Mouse (Mus musculus) myocyte (in vitro differentiated cells): ENCODE data around the gene Espnl. TPM values are rescaled to one million over a fixed set of nuclear protein-coding genes. Genes with fewer than 3 reads are reported as not detected.

Source experiments
- H3K27me3 ChIP-seq: one replicate; pipeline ENCODE4 v1.6.1; 2011; ENCODE audit not compliant: control insufficient read depth, insufficient read depth, insufficient read length
- H3K36me3 ChIP-seq: one replicate; pipeline ENCODE4 v1.6.1; 2011; ENCODE audit not compliant: control insufficient read depth, insufficient read depth
- H3K4me2 ChIP-seq: one replicate; pipeline ENCODE4 v1.6.1; 2011; ENCODE audit warnings: low read depth, control low read depth
- H3K4me3 ChIP-seq: one replicate; pipeline ENCODE4 v1.5.1; 2011; ENCODE audit warnings: mild to moderate bottlenecking, control low read depth, moderate library complexity
- H3K79me2 ChIP-seq: one replicate; pipeline ENCODE4 v1.6.1; 2011; ENCODE audit not compliant: control insufficient read depth, insufficient read depth
- H3ac ChIP-seq: one replicate; pipeline ENCODE4 v1.6.1; 2011; ENCODE audit not compliant: control insufficient read depth, insufficient read length
- CEBPB ChIP-seq: IDR thresholded peaks from 2 replicates; pipeline ENCODE4 v1.6.1; 2011; ENCODE audit warnings: mild to moderate bottlenecking, moderate library complexity; ENCODE audit not compliant: poor library complexity, insufficient read depth, severe bottlenecking
- E2F4 ChIP-seq: IDR thresholded peaks from one replicate; pipeline ENCODE4 v1.6.1; 2011; ENCODE audit warnings: mild to moderate bottlenecking, control low read depth, moderate library complexity; ENCODE audit not compliant: insufficient read depth
- MAX ChIP-seq: IDR thresholded peaks from one replicate; pipeline ENCODE4 v1.6.1; 2011; ENCODE audit warnings: low read depth, mild to moderate bottlenecking, control low read depth
- MYOD1 ChIP-seq, 3 experiments: IDR thresholded peaks; one replicate each; pipeline ENCODE4 v1.6.1; 2011; ENCODE audit warnings: control low read depth in 2 of 3, low read depth in 2 of 3, mild to moderate bottlenecking in 2 of 3, moderate library complexity in 1 of 3; ENCODE audit not compliant: insufficient read length in 2 of 3, control insufficient read depth in 1 of 3
- MYOG ChIP-seq, 3 experiments: IDR thresholded peaks; one replicate each; pipeline ENCODE4 v1.6.1; 2011; ENCODE audit warnings: control low read depth in 2 of 3, low read depth in 2 of 3, mild to moderate bottlenecking in 2 of 3; ENCODE audit not compliant: insufficient read length in 2 of 3, control insufficient read depth in 1 of 3, insufficient read depth in 1 of 3
- POLR2A ChIP-seq: IDR thresholded peaks from one replicate; pipeline ENCODE4 v1.6.1; 2011; ENCODE audit warnings: low read depth, mild to moderate bottlenecking, control low read depth, moderate library complexity; ENCODE audit not compliant: insufficient read length
- POLR2AphosphoS2 ChIP-seq: IDR thresholded peaks from one replicate; pipeline ENCODE4 v1.6.1; 2011; ENCODE audit warnings: low read depth, control low read depth; ENCODE audit not compliant: insufficient read length
- REST ChIP-seq: IDR thresholded peaks from one replicate; pipeline ENCODE4 v1.6.1; 2011; ENCODE audit warnings: mild to moderate bottlenecking, control low read depth, moderate library complexity; ENCODE audit not compliant: insufficient read depth, insufficient read length
- SRF ChIP-seq: IDR thresholded peaks from one replicate; pipeline ENCODE4 v1.6.1; 2011; ENCODE audit warnings: low read depth; ENCODE audit not compliant: control insufficient read depth, insufficient read length
- TCF12 ChIP-seq: IDR thresholded peaks from one replicate; pipeline ENCODE4 v1.6.1; 2011; ENCODE audit warnings: mild to moderate bottlenecking, control low read depth; ENCODE audit not compliant: poor library complexity, insufficient read depth, severe bottlenecking
- TCF3 ChIP-seq: IDR thresholded peaks from one replicate; pipeline ENCODE4 v1.6.1; 2011; ENCODE audit warnings: low read depth, control low read depth; ENCODE audit not compliant: insufficient read length
- USF1 ChIP-seq: IDR thresholded peaks from one replicate; pipeline ENCODE4 v1.6.1; 2011; ENCODE audit warnings: low read depth, mild to moderate bottlenecking, control low read depth, moderate library complexity
- polyA plus RNA-seq: library from polyadenylated mRNA; unstranded; fragments of >200 nt; fragmentation: generic; extraction: Trizol; gene quantifications from one replicate; pipeline ENCODE4 v1.2.1, GENCODE M21; 2012; ENCODE audit warnings: missing spikeins

Espnl gene
- 0.12 TPM for polyA plus RNA-seq

- no peaks in the 10 kb centered on the region for H3K79me2 ChIP-seq
- no peak within 1 kb of the TSS for H3ac ChIP-seq
- H3K27me3 ChIP-seq, result no peaks in the 10 kb centered on the region
- H3K4me2 ChIP-seq, result no peak within 1 kb of the TSS
- no peaks in the 10 kb centered on the region for H3K36me3 ChIP-seq
- H3K4me3 ChIP-seq, result no peak within 1 kb of the TSS
- TF ChIP-seq TCF3 (no peak), MAX (no peak), SRF (no peak), CEBPB (no peak), POLR2AphosphoS2 (peak; percentile 58), TCF12 (no peak)
Measured at GRCm38 (mm10) chr1:91321760-91322438, at the start of gene Espnl. Espnl (plus strand) TSS chr1:91322075.

- peaks cover 31% of the 10 kb centered on the region for H3K36me3 ChIP-seq
Measured at GRCm38 (mm10) chr1:91272260-91272659, 49.6 kb upstream of the Espnl start.

DNA sequence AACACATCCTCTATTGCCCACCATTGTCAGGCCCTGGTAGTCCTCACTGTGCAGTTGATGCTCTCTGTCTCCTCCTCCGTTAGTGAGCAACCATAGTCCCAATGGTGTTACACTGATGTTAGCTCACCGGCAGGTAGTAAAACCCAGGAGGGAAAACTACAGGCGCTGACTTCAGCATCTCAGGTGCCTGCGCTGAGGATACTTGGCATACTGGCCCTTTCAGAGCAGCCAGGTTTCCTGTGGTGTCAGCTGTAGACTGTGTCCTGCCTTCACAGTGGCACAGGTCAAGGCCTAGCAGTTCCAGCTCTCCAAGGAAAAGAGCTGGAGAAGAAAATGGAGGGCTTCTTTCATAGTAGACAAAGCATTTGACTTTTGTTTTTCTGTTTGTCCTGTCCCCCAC lies 45.3 kb upstream of the Espnl start:
- H3K79me2 ChIP-seq, result peaks cover 21% of the 10 kb centered on the region
- no peak for TF ChIP-seq POLR2AphosphoS2
- TF ChIP-seq POLR2A, result no peak
- no peak for TF ChIP-seq CEBPB
- no peak for TF ChIP-seq E2F4
- TF ChIP-seq MAX, result no peak
- TF ChIP-seq MYOG (IDR thresholded peaks at IDR 0.05; ENCODE audit: control insufficient read depth in 1 of 3, insufficient read depth in 1 of 3, insufficient read length in 2 of 3, low read depth in 2 of 3), result no peak
- TF ChIP-seq TCF3, result no peak
- TF ChIP-seq TCF12, result no peak
- TF ChIP-seq MYOD1 (IDR thresholded peaks at IDR 0.05; ENCODE audit: control insufficient read depth in 1 of 3, insufficient read length in 2 of 3, low read depth in 2 of 3), result no peak
- no peak for TF ChIP-seq USF1
- TF ChIP-seq SRF, result no peak
- no peak for TF ChIP-seq REST
- no peak overlapping the region for H3ac ChIP-seq
- H3K4me2 ChIP-seq, result no peak overlapping the region
- no peak overlapping the region for H3K4me3 ChIP-seq
- no peaks in the 10 kb centered on the region for H3K27me3 ChIP-seq
- H3K36me3 ChIP-seq, result peaks cover 54% of the 10 kb centered on the region

More at GRCm38 (mm10) chr1:91272260-91272659, 49.6 kb upstream of the Espnl start:
- Histone ChIP-seq H3K27me3 (no peaks in the 10 kb centered on the region), H3K4me3 (no peak overlapping the region), H3K4me2 (peak overlapping the region; percentile 35), H3K79me2 (peaks cover 54% of the 10 kb centered on the region), H3ac (no peak overlapping the region)
- no peak for TF ChIP-seq E2F4
- no peak for TF ChIP-seq REST
- TF ChIP-seq MYOG (IDR thresholded peaks at IDR 0.05; ENCODE audit: control insufficient read depth in 1 of 3, insufficient read depth in 1 of 3, insufficient read length in 2 of 3, low read depth in 2 of 3), result no peak
- no peak for TF ChIP-seq MAX
- TF ChIP-seq POLR2A, result no peak
- TF ChIP-seq CEBPB, result no peak
- TF ChIP-seq TCF12, result no peak
- no peak for TF ChIP-seq TCF3
- TF ChIP-seq POLR2AphosphoS2, result no peak

DNA sequence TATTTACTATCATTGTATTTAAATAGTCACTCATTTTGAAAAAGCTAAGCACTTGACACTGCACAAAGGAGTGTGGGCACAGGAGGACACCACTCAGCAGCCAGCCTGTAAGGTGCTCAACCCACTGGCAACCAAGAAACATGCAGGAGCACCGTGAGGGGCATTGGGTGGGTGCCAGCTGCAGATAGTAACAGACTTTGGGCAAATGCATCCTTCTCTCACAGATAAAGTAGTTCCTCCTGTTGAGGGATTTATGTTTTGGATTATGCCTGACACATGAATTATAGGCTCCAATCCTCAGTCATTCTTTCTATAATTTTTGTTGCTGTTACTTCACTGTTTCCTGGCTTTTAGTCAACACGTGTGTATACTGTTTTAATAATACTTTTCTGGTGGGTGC lies 44.4 kb upstream of the Espnl start:
- no peak overlapping the region for H3K4me3 ChIP-seq
- no peak overlapping the region for H3ac ChIP-seq
- H3K79me2 ChIP-seq, result peaks cover 15% of the 10 kb centered on the region
- H3K36me3 ChIP-seq, result peaks cover 62% of the 10 kb centered on the region
- H3K4me2 ChIP-seq, result no peak overlapping the region
- no peaks in the 10 kb centered on the region for H3K27me3 ChIP-seq
- no peak for TF ChIP-seq MYOG (IDR thresholded peaks at IDR 0.05; ENCODE audit: control insufficient read depth in 1 of 3, insufficient read depth in 1 of 3, insufficient read length in 2 of 3, low read depth in 2 of 3)
- TF ChIP-seq TCF3, result no peak
- no peak for TF ChIP-seq REST
- TF ChIP-seq POLR2AphosphoS2, result no peak
- TF ChIP-seq MYOD1 (IDR thresholded peaks at IDR 0.05; ENCODE audit: control insufficient read depth in 1 of 3, insufficient read length in 2 of 3, low read depth in 2 of 3), result no peak
- TF ChIP-seq USF1, result no peak
- TF ChIP-seq MAX, result no peak
- TF ChIP-seq POLR2A, result no peak
- TF ChIP-seq E2F4, result no peak
- no peak for TF ChIP-seq TCF12

- H3K27me3 ChIP-seq, result no peaks in the 10 kb centered on the region
- peaks cover 4% of the 10 kb centered on the region for H3K79me2 ChIP-seq
- no peak for TF ChIP-seq POLR2AphosphoS2
- no peak for TF ChIP-seq MYOD1 (IDR thresholded peaks at IDR 0.05; ENCODE audit: control insufficient read depth in 1 of 3, insufficient read length in 2 of 3, low read depth in 2 of 3)
- TF ChIP-seq POLR2A, result no peak
- no peak for TF ChIP-seq REST
- no peak for TF ChIP-seq MAX
- no peak for TF ChIP-seq TCF12
- no peak for TF ChIP-seq SRF
- TF ChIP-seq CEBPB, result no peak
- TF ChIP-seq TCF3, result no peak
- TF ChIP-seq MYOG (IDR thresholded peaks at IDR 0.05; ENCODE audit: control insufficient read depth in 1 of 3, insufficient read depth in 1 of 3, insufficient read length in 2 of 3, low read depth in 2 of 3), result no peak
- TF ChIP-seq USF1, result no peak
- no peak overlapping the region for H3K4me3 ChIP-seq
- H3K36me3 ChIP-seq, result peaks cover 64% of the 10 kb centered on the region
- H3ac ChIP-seq, result no peak overlapping the region
- no peak overlapping the region for H3K4me2 ChIP-seq
Measured at GRCm38 (mm10) chr1:91278410-91279119, 43.3 kb upstream of the Espnl start.
